Mouse (Mus musculus) C2C12 (cell line): ENCODE data around the gene Asb8.

Source experiments
- CEBPB ChIP-seq: IDR thresholded peaks from one replicate; pipeline ENCODE4 v1.6.1; 2011; ENCODE audit warnings: low read depth, mild to moderate bottlenecking, control low read depth, moderate library complexity
- CTCF ChIP-seq: IDR thresholded peaks from one replicate; pipeline ENCODE4 v1.5.1; 2011; ENCODE audit not compliant: control insufficient read depth, insufficient read depth, insufficient read length
- MYOD1 ChIP-seq: IDR thresholded peaks from one replicate; pipeline ENCODE4 v1.6.1; 2011; ENCODE audit warnings: low read depth; ENCODE audit not compliant: control insufficient read depth, insufficient read length
- USF1 ChIP-seq: IDR thresholded peaks from one replicate; pipeline ENCODE4 v1.6.1; 2011; ENCODE audit warnings: low read depth, mild to moderate bottlenecking, control low read depth, moderate library complexity

GRCm38 (mm10) chr15:98209676-98210075 is 44.3 kb upstream of the Asb8 start:
- no peak for TF ChIP-seq USF1
- TF ChIP-seq CTCF = no peak
- TF ChIP-seq MYOD1 = no peak
- TF ChIP-seq CEBPB = no peak
